Mouse (Mus musculus): ENCODE data around the gene Sla2. TPM values are rescaled to one million over a fixed set of nuclear protein-coding genes. Genes with fewer than 3 reads are reported as not detected.
A peak's percentile ranks its signal among the peaks of the same experiment; 100 is the strongest.
"Not testable (repeated sequence)": the region's sequence is repeated elsewhere in the genome, so short reads cannot be mapped to it uniquely, and the experiment has no call there.

The Sla2 gene
- total RNA-seq, 4 experiments from 2014 or later: not detected

GRCm38 (mm10) chr2:156901883-156902282 lies 14.9 kb upstream of the Sla2 start:
- no peak for DNase-seq (ENCODE audit: low spot score in 2 of 2)

GRCm38 (mm10) chr2:156901344-156901743 lies 14.4 kb upstream of the Sla2 start:
- no peak for DNase-seq (ENCODE audit: low spot score in 2 of 2)

GRCm38 (mm10) chr2:156899184-156899583 lies 12.2 kb upstream of the Sla2 start:
- no peak for DNase-seq (ENCODE audit: low spot score in 2 of 2)

- DNase-seq (ENCODE audit: low spot score in 2 of 2): no peak
These were observed 11.4 kb upstream of the Sla2 start for GRCm38 (mm10) chr2:156898374-156898773.

- DNase-seq (ENCODE audit: low spot score in 2 of 2): no peak
These were observed 10.0 kb upstream of the Sla2 start for GRCm38 (mm10) chr2:156897034-156897433.

- no peak for DNase-seq (ENCODE audit: low spot score in 2 of 2)
These were observed 9.5 kb upstream of the Sla2 start for GRCm38 (mm10) chr2:156896384-156896914.

- DNase-seq (ENCODE audit: low spot score in 2 of 2): no peak
These were observed 7.7 kb upstream of the Sla2 start for GRCm38 (mm10) chr2:156894496-156895265.

GRCm38 (mm10) chr2:156892821-156893220 lies 5.8 kb upstream of the Sla2 start:
- no peak for DNase-seq (ENCODE audit: low spot score in 2 of 2)

GRCm38 (mm10) chr2:156892240-156892639 lies 5.2 kb upstream of the Sla2 start:
- no peak for DNase-seq (ENCODE audit: low spot score in 2 of 2)

GRCm38 (mm10) chr2:156888490-156888889 lies 1.5 kb upstream of the Sla2 start:
- no peak for DNase-seq (ENCODE audit: low spot score in 2 of 2)

GRCm38 (mm10) chr2:156886084-156886631 lies 834 bp downstream of the Sla2 start:
- no peak for DNase-seq (ENCODE audit: low spot score in 2 of 2)

GRCm38 (mm10) chr2:156885666-156886065 lies 1.3 kb downstream of the Sla2 start:
- not testable (repeated sequence) for DNase-seq (ENCODE audit: low spot score in 2 of 2)

- DNase-seq (ENCODE audit: low spot score in 2 of 2): no peak
These were observed 2.4 kb downstream of the Sla2 start for GRCm38 (mm10) chr2:156884396-156885211.

GRCm38 (mm10) chr2:156882431-156883001 lies 4.5 kb downstream of the Sla2 start:
- no peak for DNase-seq (ENCODE audit: low spot score in 2 of 2)

GRCm38 (mm10) chr2:156879541-156879940 lies 7.5 kb downstream of the Sla2 start:
- DNase-seq (ENCODE audit: low spot score in 2 of 2): no peak

GRCm38 (mm10) chr2:156877726-156878125 lies 9.3 kb downstream of the Sla2 start:
- no peak for DNase-seq (ENCODE audit: low spot score in 2 of 2)

GRCm38 (mm10) chr2:156874760-156875510 lies 12.1 kb downstream of the Sla2 start:
- no peak for DNase-seq (ENCODE audit: low spot score in 2 of 2)

- DNase-seq (ENCODE audit: low spot score in 2 of 2): no peak
These were observed 12.8 kb downstream of the Sla2 start for GRCm38 (mm10) chr2:156874047-156874759.

GRCm38 (mm10) chr2:156873629-156874028 lies 13.4 kb downstream of the Sla2 start:
- DNase-seq (ENCODE audit: low spot score in 2 of 2): peak in 1 of 2 experiments; percentile 10

GRCm38 (mm10) chr2:156870519-156870918 lies 16.5 kb downstream of the Sla2 start:
- DNase-seq (ENCODE audit: low spot score in 2 of 2): no peak

All from gastrocnemius, adult 8-10 months (tissue).